Comparison of ENCODE assay signal across 9 mouse cellular contexts in genomic region chr10:126971363-126972050, GRCm38 (mm10). TPM values are rescaled to one million over a fixed set of nuclear protein-coding genes. Genes with fewer than 3 reads are reported as not detected.
DNase-seq lines count a peak whose midpoint lies in the region; ATAC-seq and TF ChIP-seq lines count a peak whose summit lies in the region.
"Had no signal": no experiment of that assay in that cellular context is flagged by ENCODE, and none has a peak within 500 bp of the region (broad histone marks: within the 10 kb centered on the region; RNA-seq: fewer than 3 reads in every experiment).

No protein-coding gene starts in this region.

- H3K9ac ChIP-seq in heart, embryonic 16.5 days (ENCODE audit: low read length) = peak overlapping the region; percentile 39
- H3K9ac ChIP-seq in ES-Bruce4 (ENCODE audit: low read depth, poor library complexity, severe bottlenecking) = peak overlapping the region; percentile 34
- H3K9ac ChIP-seq in forebrain, embryonic 12.5 days = no peak overlapping the region
- H3K9ac ChIP-seq in liver, embryonic 13.5 days = no peak overlapping the region

- TF ChIP-seq POLR2A in ES-Bruce4 (IDR thresholded peaks at IDR 0.05; ENCODE audit: insufficient read depth, low read length) = no peak

- no peak for TF ChIP-seq CTCF in ES-Bruce4 (IDR thresholded peaks at IDR 0.05; ENCODE audit: low read depth, low read length)

- TF ChIP-seq EP300 in ES-Bruce4 (IDR thresholded peaks at IDR 0.05; ENCODE audit: insufficient read depth, low read depth, low read length) = no peak

- 0 out of 2 replicates have a peak overlapping the region, but pooled peaks have one; percentile 3 for H3K4me3 ChIP-seq in heart, embryonic 16.5 days (ENCODE audit: low read length)
- H3K4me3 ChIP-seq in ES-Bruce4 (ENCODE audit: low read depth, low read length) = peak overlapping the region; percentile 45
- 0 out of 2 replicates have a peak overlapping the region, but pooled peaks have one; percentile 3 for H3K4me3 ChIP-seq in forebrain, embryonic 12.5 days (replicated peaks)
- H3K4me3 ChIP-seq in liver, embryonic 13.5 days (replicated peaks) = no peak overlapping the region

- ATAC-seq in heart, embryonic 16.5 days (replicated peaks; ENCODE audit: extremely low read depth, insufficient read depth, low FRiP score) = 0 out of 2 replicates have a peak, but pooled peaks have one; percentile 8
- ATAC-seq in forebrain, embryonic 12.5 days (ENCODE audit: low FRiP score) = peak; percentile 44
- 0 out of 2 replicates have a peak, but pooled peaks have one; percentile 9 for ATAC-seq in liver, embryonic 13.5 days (ENCODE audit: low read depth)

- H3K9me3 ChIP-seq in heart, embryonic 16.5 days (replicated peaks; ENCODE audit: control insufficient read depth, low read length) = no peaks in the 10 kb centered on the region
- H3K9me3 ChIP-seq in ES-Bruce4 (replicated peaks; ENCODE audit: control insufficient read depth, insufficient read depth, low read length, poor library complexity, severe bottlenecking) = no peaks in the 10 kb centered on the region
- no peaks in the 10 kb centered on the region for H3K9me3 ChIP-seq in forebrain, embryonic 12.5 days
- no peaks in the 10 kb centered on the region for H3K9me3 ChIP-seq in liver, embryonic 13.5 days (replicated peaks)

- WGBS in heart, embryonic 16.5 days = 15% methylated on average over 12 of the region's 12 CpGs
- WGBS in forebrain, embryonic 12.5 days = 5% methylated on average over 12 of the region's 12 CpGs
- 31% methylated on average over 12 of the region's 12 CpGs for WGBS in liver, embryonic 13.5 days (ENCODE audit: insufficient replicate concordance)

- no peaks in the 10 kb centered on the region for H3K36me3 ChIP-seq in heart, embryonic 16.5 days (ENCODE audit: control insufficient read depth, insufficient read depth)
- H3K36me3 ChIP-seq in ES-Bruce4 (ENCODE audit: control insufficient read depth, insufficient read depth, low read length, poor library complexity, severe bottlenecking) = no peaks in the 10 kb centered on the region
- H3K36me3 ChIP-seq in forebrain, embryonic 12.5 days (replicated peaks) = no peaks in the 10 kb centered on the region
- H3K36me3 ChIP-seq in liver, embryonic 13.5 days = no peaks in the 10 kb centered on the region

- peak overlapping the region; percentile 32 for H3K4me2 ChIP-seq in heart, embryonic 16.5 days (ENCODE audit: low read depth, low read length)
- H3K4me2 ChIP-seq in forebrain, embryonic 12.5 days = peak overlapping the region; percentile 41
- 0 out of 2 replicates have a peak overlapping the region, but pooled peaks have one; percentile 19 for H3K4me2 ChIP-seq in liver, embryonic 13.5 days

- peak overlapping the region; percentile 87 for H3K27ac ChIP-seq in heart, embryonic 16.5 days (ENCODE audit: low read length)
- H3K27ac ChIP-seq in ES-Bruce4 (ENCODE audit: insufficient read depth, low read length) = peak overlapping the region; percentile 91
- H3K27ac ChIP-seq in forebrain, embryonic 12.5 days = peak overlapping the region; percentile 50; the same call in 1 of the 2 replicates
- peak overlapping the region; percentile 40 for H3K27ac ChIP-seq in liver, embryonic 13.5 days

- no peaks in the 10 kb centered on the region for H3K27me3 ChIP-seq in heart, embryonic 16.5 days (ENCODE audit: control insufficient read depth, insufficient read depth, low read length)
- H3K27me3 ChIP-seq in ES-Bruce4 (ENCODE audit: control insufficient read depth, insufficient read depth, low read length, poor library complexity, severe bottlenecking) = no peaks in the 10 kb centered on the region
- H3K27me3 ChIP-seq in forebrain, embryonic 12.5 days = peaks cover 14% of the 10 kb centered on the region; the same call in 1 of the 2 replicates
- peaks cover 11% of the 10 kb centered on the region for H3K27me3 ChIP-seq in liver, embryonic 13.5 days

- peaks cover 21% of the 10 kb centered on the region for H3K4me1 ChIP-seq in heart, embryonic 16.5 days (ENCODE audit: control insufficient read depth, insufficient read depth, low read length)
- peaks cover 2% of the 10 kb centered on the region for H3K4me1 ChIP-seq in ES-Bruce4 (ENCODE audit: control insufficient read depth, insufficient read depth, low read length)
- peaks cover 20% of the 10 kb centered on the region for H3K4me1 ChIP-seq in forebrain, embryonic 12.5 days
- H3K4me1 ChIP-seq in liver, embryonic 13.5 days (replicated peaks) = peaks cover 21% of the 10 kb centered on the region

- intact Hi-C loops in heart, postnatal 10 days (cut with DNase I) = no loop called here

- no peak for DNase-seq in heart, postnatal 10 days
- DNase-seq in liver, embryonic 13.5 days = no peak
- DNase-seq in frontal cortex, postnatal 36 days (ENCODE audit: low spot score in 2 of 2) = no peak
- no peak for DNase-seq in urinary bladder, postnatal 25 days (ENCODE audit: low spot score)
- no peak for DNase-seq in adrenal gland, postnatal 10 days
- DNase-seq: layer of hippocampus, postnatal 36 days had no signal

RNA-seq across cellular contexts. Expression of gene Ctdsp2, which starts 7.0 kb away (rescaled TPM):
- polyA plus RNA-seq in heart, embryonic 16.5 days (2015; fragmentation: Nextera tagmentation; extraction: Ambion mirVana) = 38.2 and 41.8 TPM in 2 replicates
- 100 to 1,000 TPM; 131 to 149 TPM for total RNA-seq in heart, postnatal 10 days (2021)
- 60.9 and 62.0 TPM in 2 replicates for polyA plus RNA-seq in ES-Bruce4 (2011; ENCODE audit: insufficient read depth, insufficient read length, low read depth, missing spikeins)
- 49.2 and 49.5 TPM in 2 replicates for polyA plus RNA-seq in forebrain, embryonic 12.5 days (2016; fragmentation: Nextera tagmentation; extraction: Ambion mirVana)
- 9.9 and 10.8 TPM in 2 replicates for polyA plus RNA-seq in liver, embryonic 13.5 days (2015; fragmentation: Nextera tagmentation; extraction: Ambion mirVana)
- total RNA-seq in adrenal gland, postnatal 10 days (2021) = 100 to 1,000 TPM; 137 to 168 TPM

RNA-seq across cellular contexts. Expression of gene Avil, which starts 29.0 kb away (rescaled TPM):
- polyA plus RNA-seq in heart, embryonic 16.5 days (2015; fragmentation: Nextera tagmentation; extraction: Ambion mirVana) = 0.27 and 0.84 TPM in 2 replicates
- total RNA-seq in heart, postnatal 10 days (2021) = under 1 TPM; 0.14 to 0.17 TPM
- polyA plus RNA-seq in ES-Bruce4 (2011; ENCODE audit: insufficient read depth, insufficient read length, low read depth, missing spikeins) = 0.19 and 0.78 TPM in 2 replicates
- 0.21 TPM in 1 of 2 replicates, not detected in the other for polyA plus RNA-seq in forebrain, embryonic 12.5 days (2016; fragmentation: Nextera tagmentation; extraction: Ambion mirVana)
- polyA plus RNA-seq in liver, embryonic 13.5 days (2015; fragmentation: Nextera tagmentation; extraction: Ambion mirVana) = 0.08 and 0.12 TPM in 2 replicates
- 1 to 10 TPM in 1 of 2 experiments, under 1 TPM in 1; 0.72 to 2.1 TPM for total RNA-seq in adrenal gland, postnatal 10 days (2021)

RNA-seq across cellular contexts. Expression of gene Tsfm, which starts 59.1 kb away (rescaled TPM):
- 89.3 and 93.4 TPM in 2 replicates for polyA plus RNA-seq in heart, embryonic 16.5 days (2015; fragmentation: Nextera tagmentation; extraction: Ambion mirVana)
- 10 to 100 TPM; 53.1 to 66.2 TPM for total RNA-seq in heart, postnatal 10 days (2021)
- 40.6 and 47.9 TPM in 2 replicates for polyA plus RNA-seq in ES-Bruce4 (2011; ENCODE audit: insufficient read depth, insufficient read length, low read depth, missing spikeins)
- 82.7 and 82.8 TPM in 2 replicates for polyA plus RNA-seq in forebrain, embryonic 12.5 days (2016; fragmentation: Nextera tagmentation; extraction: Ambion mirVana)
- polyA plus RNA-seq in liver, embryonic 13.5 days (2015; fragmentation: Nextera tagmentation; extraction: Ambion mirVana) = 65.7 and 75.6 TPM in 2 replicates
- 10 to 100 TPM; 74.9 to 76.1 TPM for total RNA-seq in adrenal gland, postnatal 10 days (2021)

Comparison
In these comparisons a context has a peak if more than half of its experiments do, and no peak if none do; other contexts are left out.
1. H3K27ac ChIP-seq: peak in every context shown above with its lines; median percentile 91 in ES-Bruce4; 87 in heart, embryonic 16.5 days; 50 in forebrain, embryonic 12.5 days; 40 in liver, embryonic 13.5 days.
2. H3K9ac ChIP-seq: peak in heart, embryonic 16.5 days (single experiment) and ES-Bruce4 (single experiment); none in forebrain, embryonic 12.5 days (single experiment) and liver, embryonic 13.5 days (single experiment).
3. Peak in every context shown above with its lines, with median percentiles within 50 percentile points of each other: ATAC-seq and H3K4me2 ChIP-seq.